Mouse (Mus musculus) CH12.LX (cell line): ENCODE results near the gene Rtn2. TPM values are rescaled to one million over a fixed set of nuclear protein-coding genes. Genes with fewer than 3 reads are reported as not detected.

Source experiments
- DNase-seq: peaks from one replicate; pipeline ENCODE4 v3.0.0-alpha.2; 2013; ENCODE audit errors: extremely low read depth
- H3K27ac ChIP-seq: 2 replicates; pipeline ENCODE4 v1.5.1; 2012; ENCODE audit warnings: low read depth, mild to moderate bottlenecking, control low read depth, moderate library complexity; ENCODE audit not compliant: insufficient read depth
- H3K27me3 ChIP-seq: replicated peaks from 2 replicates; pipeline ENCODE3; 2012; ENCODE audit warnings: inconsistent platforms
- H3K36me3 ChIP-seq, 2 experiments: replicated peaks in 1 of 2; 2 replicates each; pipeline versions ENCODE3 to v1.6.1; 2012; ENCODE audit warnings: inconsistent platforms in 1 of 2, low read length in 1 of 2, mild to moderate bottlenecking in 1 of 2, mixed read lengths in 1 of 2, moderate library complexity in 1 of 2; ENCODE audit not compliant: control insufficient read depth in 1 of 2, insufficient read depth in 1 of 2
- H3K4me1 ChIP-seq, 2 experiments: 2 replicates each; pipeline ENCODE4 v1.6.1; 2012; ENCODE audit warnings: inconsistent platforms in 1 of 2, moderate library complexity in 1 of 2; ENCODE audit not compliant: insufficient read depth in 2 of 2, control insufficient read depth in 1 of 2
- H3K4me2 ChIP-seq: 2 replicates; pipeline ENCODE4 v1.6.1; 2012; ENCODE audit warnings: low read depth, mild to moderate bottlenecking, control low read depth; ENCODE audit not compliant: poor library complexity, insufficient read depth, severe bottlenecking
- H3K4me3 ChIP-seq, 3 experiments: fragments of 150-350 bp in 1 of 3; sonication (generic) in 1 of 3; replicated peaks in 1 of 3; 2 replicates each; pipeline versions ENCODE3 to v1.5.1; 2011 to 2012; ENCODE audit warnings: low read depth in 2 of 3, low read length in 2 of 3, mild to moderate bottlenecking in 2 of 3, moderate library complexity in 2 of 3, control low read depth in 1 of 3, improper control_type of control experiment in 1 of 3, inconsistent platforms in 1 of 3, mixed read lengths in 1 of 3; ENCODE audit not compliant: poor library complexity in 1 of 3
- H3K79me2 ChIP-seq: replicated peaks from 2 replicates; pipeline ENCODE4 v1.6.1; 2012; ENCODE audit warnings: mild to moderate bottlenecking, moderate library complexity; ENCODE audit not compliant: control insufficient read depth, poor library complexity, insufficient read depth, severe bottlenecking; ENCODE audit errors: extremely low read depth
- H3K9ac ChIP-seq: 2 replicates; pipeline ENCODE4 v1.6.1; 2012; ENCODE audit warnings: low read depth, mild to moderate bottlenecking, control low read depth, moderate library complexity; ENCODE audit not compliant: insufficient read depth
- H3K9me3 ChIP-seq: replicated peaks from 2 replicates; pipeline ENCODE3; 2012; ENCODE audit warnings: low read length, inconsistent platforms, mixed read lengths
- BHLHE40 ChIP-seq: IDR thresholded peaks from 2 replicates; pipeline ENCODE4 v1.6.1; 2011; ENCODE audit warnings: mild to moderate bottlenecking, low read depth, low read length, improper control_type of control experiment
- CHD2 ChIP-seq: IDR thresholded peaks from 2 replicates; pipeline ENCODE4 v1.6.1; 2011; ENCODE audit warnings: low read length, improper control_type of control experiment
- CTCF ChIP-seq, 2 experiments: IDR thresholded peaks in 1 of 2; conservative IDR thresholded peaks in 1 of 2; 2 replicates each; pipeline ENCODE4 v1.5.1; 2011 to 2012; ENCODE audit warnings: low read depth in 2 of 2, low read length in 2 of 2, improper control_type of control experiment in 1 of 2, inconsistent platforms in 1 of 2, mild to moderate bottlenecking in 1 of 2, moderate library complexity in 1 of 2
- ETS1 ChIP-seq: conservative IDR thresholded peaks from 2 replicates; pipeline ENCODE4 v1.6.1; 2012; ENCODE audit warnings: low read depth, mild to moderate bottlenecking, inconsistent platforms, low read length, improper control_type of control experiment, moderate library complexity
- GABPA ChIP-seq: IDR thresholded peaks from 2 replicates; pipeline ENCODE4 v1.6.1; 2012; ENCODE audit warnings: low read depth, low read length, improper control_type of control experiment, inconsistent platforms; ENCODE audit not compliant: insufficient replicate concordance
- HCFC1 ChIP-seq: IDR thresholded peaks from 2 replicates; pipeline ENCODE4 v1.6.1; 2012; ENCODE audit warnings: low read depth, mild to moderate bottlenecking, inconsistent platforms, low read length, improper control_type of control experiment
- JUN ChIP-seq: IDR thresholded peaks from 2 replicates; pipeline ENCODE4 v1.6.1; 2011; ENCODE audit warnings: low read depth, mild to moderate bottlenecking, low read length, improper control_type of control experiment, moderate library complexity; ENCODE audit not compliant: insufficient read depth
- JUND ChIP-seq: conservative IDR thresholded peaks from 2 replicates; pipeline ENCODE4 v1.6.1; 2011; ENCODE audit warnings: low read depth, low read length, improper control_type of control experiment
- MEF2A ChIP-seq: IDR thresholded peaks from 2 replicates; pipeline ENCODE4 v1.6.1; 2014; ENCODE audit warnings: low read depth, mild to moderate bottlenecking, inconsistent platforms, low read length, improper control_type of control experiment, borderline replicate concordance
- MXI1 ChIP-seq: IDR thresholded peaks from 2 replicates; pipeline ENCODE4 v1.6.1; 2011; ENCODE audit warnings: mild to moderate bottlenecking, low read depth, low read length, improper control_type of control experiment
- MYC ChIP-seq: IDR thresholded peaks from 2 replicates; pipeline ENCODE4 v1.6.1; 2011; ENCODE audit warnings: low read depth, mild to moderate bottlenecking, improper control_type of control experiment, low read length
- NELFE ChIP-seq: IDR thresholded peaks from 2 replicates; pipeline ENCODE4 v1.6.1; 2011; ENCODE audit warnings: low read depth, low read length, improper control_type of control experiment
- RAD21 ChIP-seq: IDR thresholded peaks from 2 replicates; pipeline ENCODE4 v1.6.1; 2011; ENCODE audit warnings: low read depth, mild to moderate bottlenecking, low read length, improper control_type of control experiment, moderate library complexity
- RCOR1 ChIP-seq: conservative IDR thresholded peaks from 2 replicates; pipeline ENCODE4 v1.6.1; 2012; ENCODE audit warnings: low read depth, mild to moderate bottlenecking, inconsistent platforms, low read length, improper control_type of control experiment
- SMC3 ChIP-seq: IDR thresholded peaks from 2 replicates; pipeline ENCODE4 v1.6.1; 2011; ENCODE audit warnings: low read depth, low read length, improper control_type of control experiment
- TBP ChIP-seq: conservative IDR thresholded peaks from 2 replicates; pipeline ENCODE4 v1.6.1; 2011; ENCODE audit warnings: low read depth, low read length, improper control_type of control experiment
- UBTF ChIP-seq: IDR thresholded peaks from 2 replicates; pipeline ENCODE4 v1.6.1; 2012; ENCODE audit warnings: low read depth, mild to moderate bottlenecking, inconsistent platforms, low read length, improper control_type of control experiment, moderate library complexity
- USF1 ChIP-seq: IDR thresholded peaks from 2 replicates; pipeline ENCODE4 v1.6.1; 2014; ENCODE audit warnings: low read depth, mild to moderate bottlenecking, inconsistent platforms, low read length, improper control_type of control experiment
- ZMIZ1 ChIP-seq: IDR thresholded peaks from 2 replicates; pipeline ENCODE4 v1.6.1; 2012; ENCODE audit warnings: low read depth, mild to moderate bottlenecking, inconsistent platforms, low read length, improper control_type of control experiment
- ZNF384 ChIP-seq: IDR thresholded peaks from 2 replicates; pipeline ENCODE4 v1.6.1; 2012; ENCODE audit warnings: low read depth, low read length, improper control_type of control experiment, inconsistent platforms
- dilution Hi-C: fragments of 300-500 bp; cut with MboI; formaldehyde crosslinking; loops from 2 replicates; pipeline ENCODE4 v1.14.3; 2020; ENCODE audit warnings: low sequenced_read_pairs; ENCODE audit not compliant: extremely low pct_unique_long_range_greater_than_20kb, extremely low pct_ligation_motif_present
- in situ Hi-C: fragments of 300-500 bp; cut with MboI; formaldehyde crosslinking; loops from 3 replicates; pipeline ENCODE4 v1.14.3; 2019; ENCODE audit warnings: low sequenced_read_pairs, low pct_ligation_motif_present, low pct_unique_long_range_greater_than_20kb, mixed read lengths
- polyA plus RNA-seq: library from polyadenylated mRNA; unstranded; fragments of >175 nt; gene quantifications from 2 replicates; pipeline ENCODE4 v1.2.1, GENCODE M21; 2012; ENCODE audit warnings: low read depth; ENCODE audit not compliant: insufficient read length
- total RNA-seq, 2 experiments: library from RNA; depleted of rRNA; stranded (reverse); fragments of 300-350 nt in 1 of 2; fragments of >200 nt in 1 of 2; gene quantifications; 2 replicates each; pipeline ENCODE4 v1.2.3; 2012 to 2014

Gene Rtn2
- total and polyA plus RNA-seq, 3 experiments = 0.56 to 0.76 (median 0.72) TPM

GRCm38 (mm10) chr7:19272173-19272764, 10.2 kb upstream of the Rtn2 start (continued):
- TF ChIP-seq JUND (no peak), ZMIZ1 (no peak)

- Histone ChIP-seq H3K79me2 (peaks cover 2% of the 10 kb centered on the region), H3K4me3 (no peak overlapping the region), H3K27me3 (no peaks in the 10 kb centered on the region), H3K4me2 (no peak overlapping the region), H3K27ac (no peak overlapping the region), H3K4me1 (peaks cover 2 to 38% of the 10 kb centered on the region in 2 experiments; a peak in 3 of 4 replicates), H3K36me3 (no peaks in the 10 kb centered on the region), H3K9me3 (peaks cover 2% of the 10 kb centered on the region), H3K9ac (no peak overlapping the region)
- DNase-seq = no peak
- TF ChIP-seq MYC (no peak), SMC3 (peak; percentile 69), TBP (no peak), USF1 (no peak), BHLHE40 (no peak), RAD21 (peak; percentile 59), GABPA (no peak), CTCF (conservative IDR thresholded peaks at IDR 0.05 in 1 of 2, IDR thresholded peaks at IDR 0.05 in 1 of 2; ENCODE audit: low read depth in 2 of 2, low read length in 2 of 2) (peak; percentile 16 to 61; a peak in 2 of 4 replicates), JUND (no peak)
- dilution Hi-C loops = no loop called here
- in situ Hi-C loops = no loop called here
These were observed 6.2 kb upstream of the Rtn2 start for GRCm38 (mm10) chr7:19276253-19276652.

GRCm38 (mm10) chr7:19279052-19279451, 3.4 kb upstream of the Rtn2 start:
- H3K27me3 ChIP-seq = peaks cover 13% of the 10 kb centered on the region
- TF ChIP-seq CTCF (conservative IDR thresholded peaks at IDR 0.05 in 1 of 2, IDR thresholded peaks at IDR 0.05 in 1 of 2; ENCODE audit: low read depth in 2 of 2, low read length in 2 of 2) = no peak
- no peak for TF ChIP-seq MXI1
- TF ChIP-seq RCOR1 = no peak
- no peak for TF ChIP-seq HCFC1
- no peak for TF ChIP-seq MEF2A
- no peak for TF ChIP-seq RAD21
- no peak for TF ChIP-seq CHD2
- TF ChIP-seq JUN = no peak
- TF ChIP-seq UBTF = no peak
- no peak for TF ChIP-seq ETS1
- no peak for TF ChIP-seq NELFE
- TF ChIP-seq ZNF384 = no peak
- no peak for TF ChIP-seq GABPA
- TF ChIP-seq MYC = no peak
- TF ChIP-seq, all 38 proteins: peak for 0

More at GRCm38 (mm10) chr7:19279052-19279451, 3.4 kb upstream of the Rtn2 start:
- no peaks in the 10 kb centered on the region for H3K79me2 ChIP-seq
- H3K9ac ChIP-seq = no peak overlapping the region
- peaks cover 2% of the 10 kb centered on the region for H3K9me3 ChIP-seq
- DNase-seq = no peak
- H3K27ac ChIP-seq = no peak overlapping the region
- H3K36me3 ChIP-seq = no peaks in the 10 kb centered on the region
- H3K4me2 ChIP-seq = no peak overlapping the region
- dilution Hi-C loops (no loop called here), in situ Hi-C loops (no loop called here)
- peaks cover 2 to 37% of the 10 kb centered on the region in 2 experiments; a peak in 3 of 4 replicates for H3K4me1 ChIP-seq
- H3K4me3 ChIP-seq = no peak overlapping the region
